Mouse (Mus musculus) layer of hippocampus, adult 9-11 months (tissue): ENCODE data around the gene Man1b1.

Source experiments
- DNase-seq: peaks from one replicate; pipeline ENCODE4 v3.0.0; 2022

Man1b1 gene

DNA sequence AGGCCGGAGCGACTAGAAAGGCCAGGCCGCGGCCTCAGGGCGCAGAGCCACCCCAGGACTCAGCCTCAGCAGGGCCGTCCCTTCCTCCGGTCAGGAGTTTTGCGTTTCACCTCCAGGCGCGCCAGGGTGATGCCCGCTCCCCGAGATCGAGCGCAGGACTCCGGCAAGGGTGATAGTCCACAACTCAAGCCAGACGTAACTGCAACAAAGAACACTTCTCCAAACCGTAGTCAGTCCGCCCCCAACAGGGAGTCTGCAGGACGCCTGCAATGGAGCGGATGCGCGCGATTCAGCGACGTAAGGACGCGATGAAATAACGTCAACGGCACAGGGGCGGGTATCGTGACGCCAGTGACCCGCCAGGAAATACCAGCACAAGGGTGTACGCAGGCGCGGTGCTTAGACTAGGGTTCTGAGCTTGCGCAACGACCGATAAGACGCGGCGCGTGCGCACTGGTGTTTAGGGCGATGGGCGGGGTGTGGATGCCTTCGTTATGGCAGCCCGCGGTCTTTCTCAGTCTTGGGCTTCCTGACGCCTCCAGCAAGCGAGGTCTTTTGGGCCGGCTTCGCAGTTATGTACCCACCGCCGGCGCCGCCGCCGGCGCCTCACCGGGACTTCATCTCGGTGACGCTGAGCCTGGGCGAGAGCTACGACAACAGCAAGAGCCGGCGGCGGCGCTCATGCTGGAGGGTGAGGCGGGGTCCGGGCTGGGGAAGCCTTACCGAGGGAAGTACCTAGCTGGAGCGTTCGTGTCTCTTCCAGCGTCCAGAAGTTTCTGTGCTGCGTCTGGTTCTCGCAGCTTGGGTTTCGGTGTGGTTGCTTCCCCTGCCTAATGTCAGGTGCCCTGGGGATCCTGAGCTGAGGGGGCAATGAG, at the start of gene Man1b1:
Gene Man1b1, plus strand, starts transcription at position 53 of the 875 bp plus-strand sequence.
- DNase-seq, result peak; percentile 99

DNA sequence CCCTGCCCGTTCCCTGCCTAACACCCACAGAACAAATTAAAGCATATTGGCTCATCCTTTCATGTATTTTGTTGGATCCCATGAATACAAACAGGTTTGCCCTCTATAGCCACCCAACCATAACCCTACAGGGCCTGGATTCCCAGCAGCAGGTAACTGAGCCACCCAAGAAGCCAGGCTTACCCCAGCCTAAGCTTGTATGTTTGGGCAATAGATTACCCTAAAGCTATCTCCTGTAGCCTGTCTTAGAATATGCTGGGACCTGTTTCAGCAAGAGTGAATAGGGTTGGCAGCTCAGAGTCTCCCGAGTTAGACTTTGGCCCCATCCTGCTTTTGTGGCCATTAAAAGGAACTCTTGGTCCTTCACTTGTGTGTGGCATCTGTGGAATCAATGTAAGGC, 46.6 kb upstream of the Man1b1 start:
- DNase-seq, result no peak

DNA sequence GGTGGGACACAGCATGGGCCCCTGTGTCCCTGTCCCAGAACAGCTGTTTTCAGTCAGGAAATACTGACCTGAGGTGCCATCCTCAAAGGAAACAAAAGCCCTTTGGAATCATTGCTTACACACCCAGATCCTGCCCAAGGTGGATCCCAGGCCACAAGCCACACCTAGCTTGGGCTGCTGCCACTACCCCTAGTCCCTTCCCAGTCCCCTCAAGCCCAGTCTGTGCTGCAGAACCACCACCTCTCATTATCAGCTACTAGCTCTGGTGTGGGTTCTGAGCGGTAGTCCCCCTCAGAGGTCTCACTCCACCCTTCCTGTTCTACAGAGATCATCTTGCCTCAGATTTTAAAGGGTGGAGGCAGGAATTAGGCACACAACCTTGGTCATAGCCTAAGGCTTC, 45.8 kb upstream of the Man1b1 start:
- no peak for DNase-seq

DNA sequence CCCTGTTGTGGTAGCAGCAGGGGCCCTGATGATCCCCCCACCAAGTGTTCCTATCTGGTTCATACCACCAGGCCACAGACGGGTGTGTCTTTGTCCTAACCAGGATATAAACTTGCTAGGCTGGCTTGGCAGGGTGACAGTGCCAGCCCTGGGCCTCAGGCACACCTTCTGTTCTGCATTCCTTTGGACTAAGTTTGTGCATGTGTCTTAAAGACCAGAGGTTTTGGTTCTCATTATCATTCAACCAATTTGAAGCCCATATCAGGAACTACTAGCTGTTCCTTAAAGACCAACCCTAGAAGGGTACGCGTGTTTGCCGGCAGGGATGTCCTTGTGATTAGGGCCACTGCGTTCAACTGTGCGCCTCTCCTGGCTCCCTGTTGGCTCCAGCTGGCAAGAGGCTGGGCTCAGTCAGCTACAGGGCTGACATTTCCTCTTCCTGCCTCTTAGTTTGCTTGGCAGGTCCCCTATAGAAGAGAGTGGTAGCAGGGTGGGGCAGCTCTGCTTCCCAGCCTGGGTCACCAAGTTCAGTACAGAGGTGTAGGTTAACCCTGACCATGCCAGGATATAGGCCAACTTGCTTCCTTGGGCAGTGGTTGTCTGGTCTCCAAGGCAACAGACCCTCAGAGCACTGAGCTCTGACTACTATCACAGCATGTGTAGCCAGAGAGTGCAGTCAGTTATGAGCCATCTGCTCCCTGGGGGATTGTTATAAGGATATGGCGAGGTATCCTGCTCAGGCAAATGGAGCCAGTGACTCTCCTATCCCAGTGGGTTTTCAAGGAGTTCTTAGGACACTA, 45.1 kb upstream of the Man1b1 start:
- peak; percentile 56 for DNase-seq

DNA sequence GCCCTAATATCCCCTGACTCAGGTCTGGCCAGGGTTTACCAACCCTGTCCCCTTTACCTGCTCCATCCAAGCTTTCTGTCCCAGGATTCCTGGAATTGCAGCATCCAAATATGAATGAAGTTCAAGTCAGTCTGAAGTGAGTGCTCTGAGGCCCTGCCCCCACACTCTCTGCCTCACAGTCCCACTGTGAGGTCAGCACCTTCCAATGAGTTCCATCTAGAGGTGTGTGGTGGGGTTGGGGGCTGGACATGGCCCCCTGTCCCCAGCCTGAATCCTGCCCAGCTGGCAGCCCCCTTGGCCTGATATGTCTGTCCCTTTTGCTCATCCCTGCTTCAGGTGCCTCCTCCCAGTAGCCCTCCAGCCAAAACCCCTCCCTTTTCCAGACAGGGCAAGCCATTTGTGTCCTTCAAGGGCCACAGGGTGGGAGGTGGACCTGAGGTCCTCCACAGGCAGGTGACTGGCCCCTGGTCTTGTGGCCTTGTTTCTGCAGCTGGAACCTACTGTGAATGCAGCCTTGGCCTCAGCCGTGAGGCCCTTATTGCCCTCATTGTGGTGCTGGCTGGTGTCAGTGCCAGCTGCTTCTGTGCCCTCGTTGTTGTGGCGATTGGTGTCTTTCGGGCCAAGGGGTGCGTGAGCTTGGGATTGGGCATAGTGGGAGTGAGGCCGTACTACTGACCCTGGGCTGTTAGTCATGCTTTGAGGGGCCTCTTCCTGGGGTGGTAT, 44.0 kb upstream of the Man1b1 start, which contains the start of gene Tmem210:
Gene Tmem210, plus strand, starts transcription at position 219 of the 723 bp plus-strand sequence.
- no peak for DNase-seq

DNA sequence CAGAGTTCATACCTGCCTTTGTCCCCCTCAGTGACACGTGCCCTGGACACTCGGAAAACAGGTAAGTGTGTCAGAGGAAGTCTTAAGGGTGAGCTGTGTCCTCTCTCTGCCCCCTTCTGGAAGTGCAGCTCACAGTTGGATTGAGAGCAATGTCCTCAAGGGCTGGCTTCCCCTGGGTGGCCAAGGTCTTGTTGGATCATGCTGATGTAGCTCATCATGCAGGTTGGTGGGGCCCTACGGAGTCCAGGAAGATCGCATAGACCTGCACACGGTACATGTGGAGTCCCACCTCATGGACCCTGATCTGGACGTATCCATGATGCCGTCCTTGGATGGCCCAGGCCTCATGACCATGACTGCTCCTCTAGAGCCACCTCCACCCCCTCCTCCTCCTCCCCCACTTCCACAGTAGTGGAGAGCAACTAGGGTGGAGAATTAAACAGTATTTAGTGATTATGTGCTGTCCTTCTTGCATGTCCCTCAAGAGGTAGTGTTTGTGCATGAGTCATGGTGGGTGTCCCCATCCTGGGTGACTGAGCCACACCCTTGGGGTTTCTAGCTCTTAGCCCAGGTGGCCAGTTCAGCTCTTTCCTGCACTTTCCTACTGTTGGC, 43.3 kb upstream of the Man1b1 start:
- no peak for DNase-seq

DNA sequence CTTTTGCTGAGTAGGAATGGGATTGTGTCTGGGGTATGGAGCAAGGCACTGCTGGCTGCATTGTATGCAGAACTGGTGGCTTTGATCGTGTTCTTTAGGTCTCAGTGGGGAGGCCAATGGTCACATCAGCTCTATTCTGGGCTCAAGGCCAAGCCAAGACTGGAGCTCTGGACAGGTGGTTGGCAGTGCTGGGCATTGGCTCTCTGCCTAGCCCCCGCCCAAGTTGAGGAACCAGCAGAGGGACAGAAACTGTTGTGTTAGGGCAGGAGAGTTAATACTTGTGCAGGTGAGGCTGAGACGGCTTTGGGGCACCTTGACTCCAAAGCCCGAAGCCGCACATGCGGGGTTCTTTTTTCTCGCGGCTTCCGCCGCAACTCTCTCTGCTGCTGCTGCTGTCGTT, 42.5 kb upstream of the Man1b1 start, which contains the start of gene Lrrc26:
Gene Lrrc26, plus strand, starts transcription at position 265 of the 400 bp plus-strand sequence.
- no peak for DNase-seq

DNA sequence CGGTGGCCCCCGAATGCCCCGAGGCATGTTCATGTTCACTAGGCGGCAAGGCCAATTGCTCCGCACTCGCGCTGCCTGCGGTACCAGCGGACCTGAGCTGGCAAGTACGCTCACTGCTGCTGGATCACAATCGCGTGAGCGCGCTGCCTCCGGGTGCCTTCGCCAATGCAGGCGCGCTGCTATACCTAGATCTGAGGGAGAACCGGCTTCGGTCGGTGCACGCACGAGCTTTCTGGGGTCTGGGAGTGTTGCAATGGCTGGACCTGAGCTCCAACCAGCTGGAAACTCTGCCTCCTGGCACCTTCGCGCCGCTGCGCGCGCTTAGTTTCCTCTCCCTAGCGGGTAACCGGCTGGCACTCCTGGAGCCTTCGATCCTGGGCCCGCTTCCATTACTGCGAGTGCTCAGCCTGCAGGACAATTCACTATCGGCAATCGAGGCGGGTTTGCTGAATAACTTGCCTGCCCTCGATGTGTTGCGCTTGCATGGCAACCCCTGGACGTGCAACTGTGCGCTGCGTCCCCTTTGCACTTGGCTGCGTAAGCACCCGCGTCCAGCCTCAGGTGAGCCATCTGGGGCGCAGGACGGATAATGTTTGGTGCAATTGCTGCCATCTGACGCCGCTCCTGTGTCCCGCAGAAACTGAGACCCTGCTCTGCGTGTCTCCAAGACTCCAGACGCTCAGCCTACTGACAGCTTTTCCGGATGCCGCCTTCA, 41.9 kb upstream of the Man1b1 start:
- DNase-seq, result no peak

DNA sequence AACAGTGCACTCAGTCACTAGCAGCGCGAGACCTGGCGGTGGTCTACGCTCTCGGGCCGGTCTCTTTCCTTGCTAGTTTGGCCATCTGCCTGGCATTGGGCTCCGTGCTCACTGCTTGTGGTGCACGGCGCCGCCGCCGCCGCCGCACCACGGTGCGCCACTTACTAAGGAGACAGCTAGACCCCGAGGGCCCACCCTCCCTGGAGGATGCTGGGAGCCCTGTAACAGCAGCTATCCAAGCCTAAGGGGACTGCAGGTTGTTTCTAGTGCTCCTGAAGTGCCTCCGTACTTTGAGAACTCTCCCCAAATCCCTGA, 41.4 kb upstream of the Man1b1 start:
- DNase-seq, result no peak

DNA sequence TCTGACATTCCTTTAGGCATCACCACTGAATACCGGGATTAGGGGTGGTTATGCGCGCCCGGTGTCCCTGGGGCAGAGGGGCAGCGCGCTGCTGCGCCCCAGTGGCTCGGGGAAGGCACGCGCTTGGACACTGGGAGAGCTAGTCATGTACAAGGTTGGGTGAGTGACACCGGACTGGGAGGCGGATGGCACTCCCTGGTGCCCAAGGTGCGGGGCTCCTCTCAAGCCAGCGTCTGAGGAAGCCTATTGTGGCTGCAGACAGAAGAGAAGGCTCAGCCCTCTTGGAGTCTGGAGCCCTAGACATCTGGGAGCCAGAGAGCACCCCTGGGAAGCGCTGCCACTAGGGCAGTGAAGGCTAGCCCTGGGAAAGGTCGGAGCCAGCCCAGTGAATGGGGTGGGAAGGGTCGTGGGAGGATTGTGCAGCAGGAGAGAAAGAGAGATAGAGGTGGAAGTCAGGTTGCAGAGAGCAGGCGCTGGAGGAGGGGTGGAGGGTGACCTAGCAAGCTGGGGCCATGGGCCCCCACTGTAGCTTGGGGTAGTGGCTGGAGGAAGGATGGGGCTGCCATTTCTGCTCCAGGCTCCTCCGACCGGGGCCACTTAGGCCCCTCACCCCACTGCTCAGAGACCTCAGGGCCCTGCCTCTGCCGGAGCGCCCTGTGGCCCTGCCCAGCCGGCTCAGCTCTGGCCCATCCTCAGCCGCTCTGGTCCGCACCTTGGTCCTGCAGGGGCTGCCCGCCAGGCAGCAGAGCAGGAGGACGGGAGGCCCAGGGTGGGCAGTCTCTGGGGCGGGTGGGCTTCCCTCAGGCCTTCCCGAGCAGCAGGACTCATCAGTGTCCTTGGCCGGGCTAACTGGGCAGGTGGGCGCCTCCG, 40.7 kb upstream of the Man1b1 start:
- no peak for DNase-seq

DNA sequence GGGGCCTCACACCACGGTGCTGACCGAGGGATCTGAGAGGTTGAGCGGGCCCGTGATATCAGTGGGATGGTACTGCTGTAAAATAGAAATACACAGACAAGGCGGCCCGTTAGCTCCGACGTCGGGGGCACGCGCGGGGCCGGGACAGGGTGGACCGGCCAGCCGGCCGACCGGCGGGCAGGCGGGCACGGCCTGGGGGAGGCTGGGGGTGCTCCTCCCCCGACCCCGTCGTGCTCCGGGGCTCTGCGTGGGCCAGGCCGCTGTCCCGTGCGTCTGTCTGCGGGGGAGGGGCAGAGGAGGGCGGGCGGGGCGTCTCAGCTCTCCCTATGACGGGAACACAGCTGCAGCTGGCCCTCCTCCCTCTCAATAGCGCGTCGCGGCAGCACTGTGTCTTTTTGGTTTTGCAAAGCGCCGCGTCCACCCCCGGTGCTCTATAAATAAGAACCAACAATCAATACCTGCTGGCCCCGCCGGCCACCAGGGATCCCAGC, 40.0 kb upstream of the Man1b1 start:
- no peak for DNase-seq

DNA sequence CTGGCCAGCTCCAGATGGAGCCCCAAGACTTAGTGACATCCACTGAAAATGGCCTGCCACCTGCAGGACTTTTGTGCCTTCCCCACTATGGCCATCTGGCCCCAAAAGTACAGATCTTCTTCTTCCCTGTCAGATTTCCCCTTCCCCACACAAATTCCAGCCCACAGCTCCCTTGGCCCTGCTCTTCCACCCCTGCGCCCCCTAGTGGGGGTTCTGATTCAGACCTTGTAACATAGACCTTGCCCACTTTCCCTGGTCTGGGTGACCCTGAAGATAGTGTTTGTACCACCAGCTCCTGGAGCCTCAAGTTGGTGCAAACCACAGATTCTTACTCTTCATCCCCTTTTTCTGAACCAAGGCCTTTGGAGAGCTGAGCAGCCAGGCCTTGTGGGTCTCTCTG, 39.3 kb upstream of the Man1b1 start:
- DNase-seq, result no peak

DNA sequence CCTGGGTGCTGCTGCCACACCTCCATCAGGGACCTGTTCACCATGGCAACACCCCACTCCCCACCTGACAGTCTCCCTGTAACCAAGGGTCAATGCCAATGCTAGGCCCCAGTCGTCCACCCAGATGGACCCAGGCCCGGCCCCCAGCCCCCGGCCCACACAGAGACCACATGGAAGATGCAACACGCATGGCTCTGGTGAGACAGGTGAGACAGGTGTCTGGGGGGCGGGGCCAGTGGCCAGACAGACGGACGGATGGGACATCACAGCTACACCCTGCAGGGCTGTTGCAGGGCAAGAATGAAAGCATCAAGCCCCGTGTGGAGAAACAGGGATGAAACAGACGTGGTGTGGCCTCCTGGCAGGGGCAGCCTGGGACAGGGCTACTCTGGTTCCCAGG, 38.4 kb upstream of the Man1b1 start:
- no peak for DNase-seq

DNA sequence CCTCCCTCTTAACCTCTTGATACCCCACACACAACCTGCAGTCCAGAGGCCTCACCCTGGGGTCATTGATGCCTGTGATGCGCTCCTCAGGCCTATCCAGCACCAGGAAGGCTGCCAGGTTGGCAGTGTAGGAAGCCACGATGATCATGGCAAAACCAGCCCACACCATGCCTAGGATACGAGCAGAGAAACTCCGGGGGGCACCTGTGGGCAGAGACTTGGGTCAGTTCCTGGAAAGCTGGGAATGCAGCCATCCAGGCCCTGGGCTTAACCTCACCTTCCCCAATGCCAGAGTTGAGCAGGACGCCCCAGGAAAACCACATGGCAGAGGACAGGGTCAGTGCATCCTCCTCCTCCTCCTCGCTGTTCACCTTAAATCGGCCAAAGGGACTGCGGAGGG, 35.0 kb upstream of the Man1b1 start:
- DNase-seq, result no peak

DNA sequence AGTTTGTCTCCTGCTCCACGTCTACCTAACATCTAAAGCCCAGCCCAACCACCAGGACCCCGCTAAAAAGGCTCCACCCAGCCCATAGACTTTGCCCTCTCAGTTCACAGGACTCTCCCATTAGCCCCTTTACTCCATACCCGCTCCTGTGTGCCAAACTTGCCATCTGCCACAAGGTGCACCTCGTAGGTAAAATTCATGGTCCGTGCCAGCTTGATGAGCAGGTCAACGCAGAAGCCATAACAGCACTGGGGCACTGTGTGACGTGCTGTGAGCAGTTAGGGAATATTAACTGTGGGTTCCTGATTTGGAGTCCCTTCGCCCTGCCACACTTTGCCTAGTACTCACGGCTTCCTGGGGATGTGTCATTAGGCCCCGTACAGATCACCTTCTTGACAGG, 34.1 kb upstream of the Man1b1 start:
- no peak for DNase-seq

DNA sequence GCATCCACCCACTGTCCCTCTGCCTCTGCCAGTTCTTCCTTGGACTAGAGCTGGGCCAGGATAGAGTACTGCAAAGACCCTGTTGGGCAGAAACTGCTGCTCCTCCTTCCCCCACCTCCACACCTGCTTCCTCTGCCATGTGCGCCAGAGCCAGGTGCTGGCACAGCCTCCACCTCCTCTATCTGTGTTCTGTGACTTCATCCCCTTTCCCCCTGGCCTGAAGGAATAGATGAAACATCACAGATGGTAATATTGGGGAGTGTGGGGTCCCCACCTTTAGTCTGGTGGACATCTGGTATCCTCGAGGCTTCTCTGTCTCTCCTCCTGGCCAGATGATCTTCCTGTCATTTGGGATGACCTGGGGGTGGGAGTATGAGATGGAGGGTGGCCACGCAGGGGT, 28.7 kb upstream of the Man1b1 start:
- no peak for DNase-seq

DNA sequence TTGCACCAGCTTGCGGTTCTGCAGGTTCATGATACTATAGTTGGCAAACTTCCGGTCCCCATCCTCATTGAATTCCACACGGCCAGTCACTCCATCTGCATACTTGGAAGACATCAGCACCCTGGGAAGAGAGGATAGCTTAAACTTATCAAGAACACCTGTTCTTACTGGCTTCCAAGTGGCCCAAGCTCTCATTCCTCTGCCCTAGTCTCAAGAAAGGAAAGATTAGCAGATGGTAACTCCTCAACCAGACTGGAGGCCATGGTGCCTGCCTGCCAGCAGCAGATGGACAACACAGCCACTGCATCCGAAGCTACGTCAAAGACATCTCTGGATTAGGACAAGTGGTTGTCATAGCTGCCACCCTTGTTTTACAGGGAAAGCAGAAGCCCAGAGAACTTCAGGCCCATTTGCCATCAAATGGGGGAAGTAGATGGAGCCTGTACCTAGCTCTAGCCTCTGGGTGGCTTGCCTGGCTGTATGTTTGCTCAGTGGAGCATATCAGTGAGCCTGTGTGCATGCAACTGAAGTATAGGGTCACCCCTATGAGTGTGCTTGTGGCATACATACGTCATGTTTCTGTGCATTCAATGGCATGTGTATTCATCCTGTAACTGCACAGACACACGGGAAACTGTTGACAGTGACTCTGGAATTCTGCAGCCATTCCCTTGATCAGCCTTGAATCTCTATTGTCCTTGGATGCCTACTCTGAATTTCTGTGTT, 28.0 kb upstream of the Man1b1 start:
- DNase-seq, result no peak

DNA sequence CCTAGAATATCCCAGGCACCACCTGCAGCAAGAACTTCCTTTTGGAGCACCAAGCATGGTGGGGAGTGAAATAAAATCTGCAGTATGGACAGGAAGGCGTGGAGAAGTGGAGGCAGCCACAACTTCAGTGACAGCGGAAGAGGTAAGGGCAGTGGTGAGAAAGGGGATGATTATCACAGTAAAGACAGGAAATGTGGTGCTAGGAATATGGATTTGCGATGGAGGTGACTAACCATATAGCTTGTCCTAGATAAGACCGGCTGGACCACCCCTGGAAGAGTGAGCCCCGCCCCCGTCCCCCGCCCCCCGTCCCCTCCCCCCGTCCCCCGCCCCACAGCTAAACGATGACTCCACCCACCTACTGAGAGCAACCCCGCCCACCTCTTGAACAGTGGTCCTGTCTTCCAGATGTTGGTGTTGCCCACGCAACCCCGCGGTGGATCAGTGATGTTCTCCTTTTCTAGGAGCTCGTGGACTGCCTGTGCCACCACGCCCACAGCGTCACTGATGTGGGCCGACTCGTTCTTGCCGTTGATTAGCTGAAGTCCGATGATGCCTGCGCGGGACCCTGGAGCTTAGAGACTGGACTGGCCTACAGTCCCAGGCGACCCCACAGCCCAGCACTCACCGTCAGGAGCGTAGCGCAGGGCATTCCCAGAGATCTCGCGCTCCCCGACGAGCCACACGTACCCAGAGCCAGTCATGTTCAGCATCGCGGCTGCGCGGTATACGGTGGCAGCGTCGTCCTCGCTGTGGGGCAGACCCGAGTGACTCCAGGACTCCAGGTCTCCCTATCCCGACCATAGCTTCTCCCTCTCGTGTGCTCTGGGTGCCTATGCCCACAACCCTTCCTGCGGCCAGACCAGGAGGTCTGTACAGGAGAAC, 27.2 kb upstream of the Man1b1 start:
- DNase-seq, result no peak
